Mouse (Mus musculus) heart, adult 18-20 months (tissue): Measurements from ENCODE around the gene Chd3. TPM values are rescaled to one million over a fixed set of nuclear protein-coding genes. Genes with fewer than 3 reads are reported as not detected.
A peak's percentile ranks its signal among the peaks of the same experiment; 100 is the strongest.
"Not testable (repeated sequence)": the region's sequence is repeated elsewhere in the genome, so short reads cannot be mapped to it uniquely, and the experiment has no call there.

ENCODE experiments used
- DNase-seq, 2 experiments: peaks; one replicate each; pipeline ENCODE4 v3.0.0; 2021 to 2022; ENCODE audit warnings: mixed read lengths in 1 of 2
- total RNA-seq, 2 experiments: library from RNA; stranded (reverse); gene quantifications; 2 replicates each; pipeline ENCODE4 v1.2.3; 2021

Gene Chd3
- total RNA-seq, 2 experiments from 2014 or later, result 16.2 to 26.3 TPM

- peak in 1 of 2 experiments; percentile 19 for DNase-seq
Measured at GRCm38 (mm10) chr11:69322693-69323471, 46.3 kb downstream of the Chd3 start.

- DNase-seq, result no peak
Measured at GRCm38 (mm10) chr11:69322010-69322409, 47.2 kb downstream of the Chd3 start.

GRCm38 (mm10) chr11:69321580-69321979 is 47.6 kb downstream of the Chd3 start:
- no peak for DNase-seq

GRCm38 (mm10) chr11:69318000-69318399 is 51.2 kb downstream of the Chd3 start:
- not testable (repeated sequence) for DNase-seq

- DNase-seq, result no peak
Measured at GRCm38 (mm10) chr11:69316361-69316760, 52.8 kb downstream of the Chd3 start.

- DNase-seq, result no peak
Measured at GRCm38 (mm10) chr11:69311266-69311665, 57.9 kb downstream of the Chd3 start.

GRCm38 (mm10) chr11:69306039-69306438 is 63.2 kb downstream of the Chd3 start:
- DNase-seq, result no peak

GRCm38 (mm10) chr11:69305291-69305690 is 63.9 kb downstream of the Chd3 start:
- no peak for DNase-seq

- no peak for DNase-seq
Measured at GRCm38 (mm10) chr11:69302817-69303216, 66.4 kb downstream of the Chd3 start.

GRCm38 (mm10) chr11:69298231-69298630 is 71.0 kb downstream of the Chd3 start:
- no peak for DNase-seq

- no peak for DNase-seq
Measured at GRCm38 (mm10) chr11:69297799-69298198, 71.4 kb downstream of the Chd3 start.

GRCm38 (mm10) chr11:69295286-69295685 is 73.9 kb downstream of the Chd3 start:
- peak in 1 of 2 experiments; percentile 14 for DNase-seq

Other genes starting within 250 kb of the Chd3 start
- gene Hes7, start 249.0 kb downstream of the Chd3 start, total RNA-seq, result under 1 TPM in 1 of 2 experiments, not detected in 1; 0.15 TPM
- under 1 TPM; 0.23 to 0.27 TPM for gene 9130213A22Rik, start 246.8 kb downstream of the Chd3 start, total RNA-seq
- not detected for gene Aloxe3, start 243.5 kb downstream of the Chd3 start, total RNA-seq
- gene Alox12b, start 212.4 kb downstream of the Chd3 start, total RNA-seq, result not detected
- gene Alox8, start 171.6 kb downstream of the Chd3 start, total RNA-seq, result 1 to 10 TPM; 1.1 to 2.2 TPM
- gene Gucy2e, start 132.4 kb downstream of the Chd3 start, total RNA-seq, result 1 to 10 TPM; 1.3 to 1.5 TPM
- 1 to 10 TPM; 2.8 TPM for gene Cntrob, start 45.6 kb downstream of the Chd3 start, total RNA-seq
- gene Trappc1, start 45.4 kb downstream of the Chd3 start, total RNA-seq, result 10 to 100 TPM; 48.8 to 49.4 TPM
- gene Kcnab3, start 43.1 kb downstream of the Chd3 start, total RNA-seq, result under 1 TPM in 1 of 2 experiments, not detected in 1; 0.23 TPM
- gene Rnf227, start 28.9 kb downstream of the Chd3 start, total RNA-seq, result under 1 TPM; 0.41 to 0.57 TPM
- 100 to 1,000 TPM; 112 to 118 TPM for gene Naa38, start 26.1 kb upstream of the Chd3 start, total RNA-seq
- gene Cyb5d1, start 26.2 kb upstream of the Chd3 start, total RNA-seq, result 10 to 100 TPM; 30.2 to 32.2 TPM
- gene Tmem88, start 28.8 kb upstream of the Chd3 start, total RNA-seq, result 10 to 100 TPM; 10.3 to 14.3 TPM
- gene Kdm6b, start 44.3 kb upstream of the Chd3 start, total RNA-seq, result 10 to 100 TPM; 15.8 to 18.0 TPM
- gene Dnah2, start 179.7 kb upstream of the Chd3 start, total RNA-seq, result under 1 TPM; 0.10 to 0.51 TPM
- gene Efnb3, start 190.8 kb upstream of the Chd3 start, total RNA-seq, result 100 to 1,000 TPM; 111 to 140 TPM
- gene Wrap53, start 210.8 kb upstream of the Chd3 start, total RNA-seq, result 1 to 10 TPM; 5.0 to 5.4 TPM
- 10 to 100 TPM; 15.0 to 15.5 TPM for gene Trp53, start 211.0 kb upstream of the Chd3 start, total RNA-seq
- 10 to 100 TPM; 15.2 to 16.4 TPM for gene Atp1b2, start 236.5 kb upstream of the Chd3 start, total RNA-seq
- not detected for gene Shbg, start 248.5 kb upstream of the Chd3 start, total RNA-seq